Mouse (Mus musculus) heart, adult 8-10 months (tissue): ENCODE results near the gene Dnajc4. TPM values are rescaled to one million over a fixed set of nuclear protein-coding genes. Genes with fewer than 3 reads are reported as not detected.

Experiments
- DNase-seq: peaks from one replicate; pipeline ENCODE4 v3.0.0; 2022; ENCODE audit warnings: low spot score
- total RNA-seq, 4 experiments: library from RNA; stranded (reverse); gene quantifications; 2 replicates each; pipeline ENCODE4 v1.2.4; 2022

The Dnajc4 gene
- total RNA-seq, 4 experiments from 2014 or later = 48.7 to 62.9 (median 53.7) TPM

DNA sequence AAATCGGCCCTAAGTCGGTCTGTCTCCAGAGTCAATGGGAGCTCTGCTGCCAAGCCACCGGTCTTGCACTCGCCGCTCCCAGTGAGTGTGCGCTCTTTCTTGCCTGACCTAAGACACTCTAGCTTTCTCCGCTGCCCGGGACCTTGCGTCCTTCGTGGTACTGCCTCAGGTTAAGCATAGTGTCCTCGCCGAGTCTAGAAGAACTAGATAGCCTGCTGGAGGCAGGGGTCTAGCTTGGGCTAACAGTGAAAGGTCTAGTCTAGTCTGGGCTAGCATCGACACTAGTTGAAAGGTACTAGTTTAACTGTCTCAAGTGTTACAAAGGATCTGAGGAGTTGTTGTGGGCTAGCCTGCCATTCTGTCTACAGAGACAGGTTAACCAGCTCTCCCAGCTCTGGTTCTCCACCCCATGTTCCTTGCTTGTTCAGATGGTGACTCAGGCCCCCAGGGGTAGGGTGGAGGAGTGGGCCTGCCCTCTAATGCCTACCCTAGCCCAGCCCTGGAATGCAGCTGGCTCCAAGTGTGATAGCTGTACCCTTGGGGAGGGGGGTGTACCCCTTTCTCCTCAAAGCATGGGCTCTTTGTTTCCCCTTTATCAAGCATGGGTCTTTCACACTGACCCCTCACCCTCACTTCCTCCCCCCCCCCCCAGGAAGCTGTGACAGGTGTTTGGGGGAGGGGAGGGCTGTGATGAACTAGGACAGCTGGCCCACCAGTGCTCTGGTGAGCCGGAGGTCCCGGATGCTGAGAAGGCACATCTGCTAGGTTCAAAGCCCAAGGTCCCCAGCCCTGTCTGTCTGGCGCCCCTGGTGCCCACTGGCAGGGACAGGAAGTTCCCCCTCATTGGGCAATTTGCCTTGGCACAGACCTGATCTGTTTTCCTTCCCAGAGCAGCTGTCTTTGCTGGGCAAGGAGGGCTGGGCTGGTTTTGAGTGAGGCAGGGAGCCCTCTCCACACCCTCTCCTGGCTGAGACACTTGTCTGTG lies 16.5 kb downstream of the Dnajc4 start, which contains the start of gene Plcb3:
Plcb3 (minus strand) TSS at position 934 of the 985 bp plus-strand sequence.
- no peak for DNase-seq

GRCm38 (mm10) chr19:6974211-6975205 lies 17.9 kb downstream of the Dnajc4 start, which contains the start of gene Ppp1r14b:
Ppp1r14b (plus strand) TSS chr19:6974968.
- peak; percentile 71 for DNase-seq

DNA sequence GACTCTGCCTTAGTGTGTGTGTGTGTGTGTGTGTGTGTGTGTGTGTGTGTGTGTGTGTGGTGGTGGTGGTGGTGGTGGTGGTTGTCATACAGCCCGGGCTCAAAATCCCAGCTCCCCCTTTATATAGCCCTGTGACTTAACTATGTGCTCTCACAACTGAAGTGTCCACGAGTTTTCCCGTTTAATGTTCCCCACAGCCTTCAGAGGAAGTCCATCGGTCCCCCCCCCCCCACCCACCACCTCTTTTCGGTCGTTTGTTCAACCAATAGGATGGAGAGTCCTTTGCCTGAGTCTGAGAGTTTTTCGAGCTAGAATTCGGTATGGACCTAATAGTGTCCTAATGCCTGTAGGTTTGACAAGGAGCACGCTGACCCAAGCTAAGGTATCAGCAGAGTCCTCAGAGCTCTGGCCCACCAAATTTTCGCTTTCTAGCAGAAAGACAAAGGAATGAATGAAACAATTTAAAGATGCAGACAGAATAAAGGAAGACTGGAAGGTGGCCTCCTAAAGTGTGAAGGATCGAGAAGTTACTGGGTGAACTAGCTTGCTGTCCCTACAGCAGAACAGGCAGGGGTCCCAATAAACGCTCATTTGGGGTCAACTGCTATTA lies 18.7 kb downstream of the Dnajc4 start:
- no peak for DNase-seq

DNA sequence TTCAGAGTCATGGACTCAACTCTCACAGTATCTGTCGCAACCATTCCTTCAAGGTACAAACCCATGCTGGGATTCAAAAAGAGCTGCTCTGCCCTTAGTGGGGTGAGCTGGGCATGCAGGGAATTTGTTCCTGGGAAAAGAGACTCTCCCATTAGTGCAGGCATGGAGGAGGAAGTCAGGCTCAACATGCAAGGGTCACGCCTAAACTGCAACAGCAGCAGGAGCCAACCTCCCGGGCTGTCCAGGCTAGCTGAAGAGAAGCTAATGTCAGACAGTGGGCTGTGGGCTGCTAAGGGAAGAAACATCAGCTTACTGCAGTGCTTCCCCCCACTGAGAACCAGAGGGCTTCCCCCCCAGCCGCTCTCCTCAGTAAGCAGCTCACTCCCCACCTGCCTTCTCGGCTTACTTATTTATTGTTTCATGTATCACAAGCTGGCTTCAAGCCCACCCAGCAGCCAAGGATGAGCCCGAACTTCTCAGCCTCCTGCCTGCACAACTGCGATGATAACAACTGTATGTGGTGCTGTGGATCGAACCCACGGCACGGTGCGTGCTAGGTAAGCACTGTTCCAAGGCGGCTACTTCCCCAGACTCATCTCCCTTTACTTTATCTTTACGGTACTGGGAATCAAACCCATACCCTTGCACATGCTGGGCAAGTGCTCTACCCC lies 20.0 kb downstream of the Dnajc4 start:
- DNase-seq = no peak

- no peak for DNase-seq
Observed at GRCm38 (mm10) chr19:6971644-6972043, 20.7 kb downstream of the Dnajc4 start.

- DNase-seq = no peak
Observed at GRCm38 (mm10) chr19:6970460-6971085, 21.8 kb downstream of the Dnajc4 start.

GRCm38 (mm10) chr19:6969665-6970381 lies 22.5 kb downstream of the Dnajc4 start:
- DNase-seq = no peak

DNA sequence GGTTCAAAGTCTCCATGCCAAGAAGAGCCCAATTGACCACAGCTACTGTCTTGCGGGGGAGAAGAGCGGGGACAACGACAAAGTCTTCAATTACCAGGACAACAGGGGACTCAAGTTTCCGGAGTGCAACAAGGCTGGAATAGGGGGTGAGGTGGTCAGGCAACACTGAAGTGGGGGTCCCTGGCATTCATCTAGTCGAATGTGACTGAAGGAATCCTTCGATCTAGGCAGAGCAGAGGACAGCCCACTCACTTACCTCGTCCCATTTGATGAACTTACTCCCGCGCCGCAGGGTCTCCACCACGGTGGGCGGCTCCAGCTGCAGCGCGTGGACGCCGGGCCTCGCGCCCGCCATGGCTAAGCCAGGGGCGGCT lies 23.1 kb downstream of the Dnajc4 start:
- DNase-seq = no peak

- DNase-seq = no peak
Observed at GRCm38 (mm10) chr19:6968491-6969271, 23.7 kb downstream of the Dnajc4 start.

DNA sequence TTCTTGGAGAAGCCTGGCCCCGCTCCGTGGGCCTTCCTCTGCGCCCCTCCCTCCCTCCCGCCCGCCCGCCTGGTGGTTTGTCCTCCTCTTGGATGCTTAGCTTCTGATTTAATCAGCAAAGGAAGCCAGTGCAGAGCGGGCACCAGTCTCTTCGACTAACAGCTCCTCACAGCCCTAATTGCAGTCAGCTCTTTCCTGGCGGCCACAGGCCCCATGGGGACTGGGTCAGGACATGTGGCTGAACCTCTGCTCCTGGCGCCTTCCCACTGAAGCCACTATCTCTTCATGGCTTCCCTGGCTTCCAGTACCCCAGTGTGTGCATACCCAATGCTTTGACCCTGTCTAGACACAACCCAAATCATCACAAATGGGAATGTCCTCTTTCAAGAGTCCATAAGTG lies 35.9 kb downstream of the Dnajc4 start:
- DNase-seq = no peak

GRCm38 (mm10) chr19:6955424-6955823 lies 36.9 kb downstream of the Dnajc4 start:
- DNase-seq = no peak

DNA sequence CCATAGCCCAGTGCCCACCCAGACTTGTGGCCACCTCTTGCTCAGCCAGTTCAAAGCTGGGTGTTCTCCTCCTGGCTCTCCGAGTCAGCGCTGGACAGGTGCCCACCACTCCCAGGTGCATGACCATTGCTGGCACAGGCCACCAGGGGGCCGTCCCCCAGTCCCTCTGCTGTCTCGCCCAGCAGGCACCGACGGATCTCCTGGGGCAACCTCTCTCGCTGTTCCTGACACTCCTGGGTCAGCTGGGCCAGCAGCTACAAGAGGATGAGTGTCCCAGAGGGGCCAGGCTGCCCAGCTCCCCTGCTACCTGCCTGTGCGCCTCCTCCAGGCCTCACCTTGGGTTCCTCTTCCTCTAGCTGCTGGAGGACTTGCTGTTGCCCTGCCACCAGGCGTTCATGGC lies 38.3 kb downstream of the Dnajc4 start:
- DNase-seq = no peak

- DNase-seq = peak; percentile 48
Observed at GRCm38 (mm10) chr19:6952712-6953037, 39.7 kb downstream of the Dnajc4 start.

- peak; percentile 85 for DNase-seq
Observed at GRCm38 (mm10) chr19:6951994-6952711, 40.2 kb downstream of the Dnajc4 start.

DNA sequence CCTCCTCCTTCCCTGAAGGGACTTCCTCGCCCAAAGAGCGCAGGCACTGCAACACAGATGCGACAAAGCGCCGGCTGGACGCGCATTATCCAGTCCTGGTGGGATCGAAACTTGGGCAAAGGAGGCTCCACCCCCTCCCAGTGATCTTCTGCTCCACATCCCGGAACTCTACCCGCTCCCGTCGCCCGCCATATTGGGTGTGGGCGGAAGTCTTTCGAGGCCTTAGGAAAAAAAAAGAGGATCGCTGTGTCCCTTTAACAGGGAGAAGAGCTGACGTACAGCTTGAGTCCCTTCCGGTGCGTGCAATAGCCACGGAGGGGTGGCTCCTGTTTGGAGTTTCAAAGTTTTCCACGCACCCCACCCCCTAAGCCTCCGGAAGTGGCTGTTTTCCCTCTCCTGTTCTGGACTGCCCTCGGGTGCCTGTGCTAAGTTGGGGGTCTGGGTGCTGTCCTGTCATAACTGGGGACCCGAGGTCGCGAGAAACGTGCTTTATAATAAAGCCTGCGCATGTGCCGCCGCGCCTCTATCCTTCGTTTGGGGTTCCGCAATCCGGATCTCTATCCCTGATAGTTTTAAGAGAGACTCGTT lies 40.9 kb downstream of the Dnajc4 start:
- DNase-seq = peak; percentile 99

DNA sequence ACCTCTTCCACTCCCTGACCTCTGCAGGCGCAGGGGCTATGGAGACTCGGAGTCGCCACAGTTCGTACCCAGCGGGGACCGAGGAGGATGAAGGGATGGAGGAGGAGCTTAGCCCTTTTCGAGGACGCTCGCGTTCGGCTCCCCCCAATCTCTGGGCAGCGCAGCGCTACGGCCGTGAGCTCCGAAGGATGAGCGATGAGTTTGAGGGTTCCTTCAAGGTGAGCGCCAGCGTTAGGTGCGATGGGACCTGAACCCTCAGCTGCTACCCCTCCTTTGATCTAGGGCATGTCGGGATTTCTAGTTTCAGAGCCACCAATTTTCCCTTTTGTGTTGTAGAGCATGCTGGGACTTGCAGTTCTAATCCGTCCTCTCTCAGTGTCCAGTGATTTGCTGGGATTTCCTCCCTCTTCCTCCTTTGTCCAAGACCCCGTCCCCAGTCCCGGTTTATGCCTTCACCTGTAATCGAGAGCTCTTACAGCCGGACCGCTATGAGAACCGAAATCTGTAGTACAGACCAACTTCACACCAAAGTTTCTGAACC lies 41.7 kb downstream of the Dnajc4 start:
- peak; percentile 63 for DNase-seq

DNA sequence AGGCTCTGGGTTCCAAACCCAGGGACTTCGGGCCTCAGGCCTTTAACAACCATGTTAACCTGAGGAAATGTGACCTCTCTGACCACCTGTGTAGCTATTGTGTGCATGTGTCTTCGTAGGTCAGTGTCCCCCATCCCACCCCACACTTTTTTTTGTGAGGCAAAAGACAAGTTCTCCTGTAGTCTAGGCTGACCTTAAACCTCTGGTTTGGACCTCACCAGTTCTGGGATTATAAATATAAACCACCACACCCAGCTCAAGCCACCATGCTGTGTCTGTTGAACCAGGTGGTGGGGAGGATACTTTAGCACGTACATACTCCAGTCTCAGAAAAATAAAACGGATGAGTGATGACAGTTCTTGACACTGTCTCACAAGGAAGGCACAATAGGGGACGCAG lies 42.4 kb downstream of the Dnajc4 start:
- DNase-seq = no peak

DNA sequence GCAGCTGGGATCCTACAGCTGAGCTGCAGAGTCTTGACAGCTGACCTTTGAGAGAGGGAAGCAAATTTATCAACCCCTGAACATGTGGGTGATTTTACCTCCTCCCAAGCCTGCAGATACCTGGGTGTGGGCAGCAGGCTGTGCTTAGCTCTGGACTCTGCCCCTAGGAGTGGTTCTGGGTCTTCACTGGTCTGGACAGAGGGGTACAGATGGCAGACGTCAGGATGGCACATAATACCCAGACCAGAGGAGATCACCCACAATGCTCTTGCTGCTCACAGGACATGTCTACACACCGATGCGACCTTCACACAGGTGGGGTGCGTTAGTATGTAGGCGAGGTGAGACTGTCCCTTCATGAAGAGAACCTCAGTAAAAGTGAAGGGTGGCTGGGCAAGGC lies 42.8 kb downstream of the Dnajc4 start:
- DNase-seq = no peak
